Comparison of ENCODE assay signal across 8 mouse cellular contexts in genomic region chrX:8145153-8145991, GRCm38 (mm10). TPM values are rescaled to one million over a fixed set of nuclear protein-coding genes. Genes with fewer than 3 reads are reported as not detected.
DNase-seq lines count a peak whose midpoint lies in the region; ATAC-seq and TF ChIP-seq lines count a peak whose summit lies in the region.

Rbm3 (minus strand) TSS chrX:8145880.

- H3K9me3 ChIP-seq in hindbrain, embryonic 10.5 days, result 0 out of 2 replicates have a peak, but pooled peaks cover 10% of the 10 kb centered on the region
- no peaks in the 10 kb centered on the region for H3K9me3 ChIP-seq in lung, postnatal 0 days (ENCODE audit: low read length)

- H3K4me1 ChIP-seq in hindbrain, embryonic 10.5 days (replicated peaks), result peaks cover 13% of the 10 kb centered on the region
- H3K4me1 ChIP-seq in lung, postnatal 0 days (ENCODE audit: insufficient read depth, low read depth, low read length), result no peaks in the 10 kb centered on the region

- H3K9ac ChIP-seq in lung, postnatal 0 days (replicated peaks; ENCODE audit: low read depth), result peak within 1 kb of the TSS; percentile 54

- H3K4me2 ChIP-seq in lung, postnatal 0 days (replicated peaks; ENCODE audit: low read depth, low read length), result peak within 1 kb of the TSS; percentile 50

- H3K27me3 ChIP-seq in hindbrain, embryonic 10.5 days (ENCODE audit: insufficient read depth, poor library complexity, severe bottlenecking), result no peaks in the 10 kb centered on the region
- no peaks in the 10 kb centered on the region for H3K27me3 ChIP-seq in lung, postnatal 0 days (replicated peaks; ENCODE audit: insufficient read depth, low read length)

- H3K27ac ChIP-seq in hindbrain, embryonic 10.5 days, result peak within 1 kb of the TSS; percentile 97
- peak within 1 kb of the TSS; percentile 95 for H3K27ac ChIP-seq in lung, postnatal 0 days (ENCODE audit: low read length)

- no peak for TF ChIP-seq CTCF in lung, postnatal 0 days (IDR thresholded peaks at IDR 0.05)

- peak; percentile 87 for DNase-seq in MEL-GATA-1-ER (ENCODE audit: extremely low read depth, low read depth)
- peak; percentile 75 for DNase-seq in cerebellum, adult 8-10 months
- DNase-seq in hindbrain, embryonic 10.5 days (ENCODE audit: low spot score), result peak; percentile 83
- peak; percentile 92 for DNase-seq in layer of hippocampus, adult 9-11 months
- DNase-seq in lung, postnatal 0 days (ENCODE audit: low spot score), result peak; percentile 94
- peak; percentile 66 for DNase-seq in ovary, postnatal 14 days (ENCODE audit: low spot score)
- DNase-seq in thymus, postnatal 14 days, result peak; percentile 86

- H3K4me3 ChIP-seq in hindbrain, embryonic 10.5 days, result peak within 1 kb of the TSS; percentile 66
- H3K4me3 ChIP-seq in lung, postnatal 0 days (ENCODE audit: low read depth, low read length), result peak within 1 kb of the TSS; percentile 64

- peaks cover 36% of the 10 kb centered on the region for H3K36me3 ChIP-seq in hindbrain, embryonic 10.5 days
- no peaks in the 10 kb centered on the region for H3K36me3 ChIP-seq in lung, postnatal 0 days (ENCODE audit: insufficient read depth, low read length)

- 19% methylated on average over 65 of the region's 65 CpGs for WGBS in hindbrain, embryonic 10.5 days
- WGBS in lung, postnatal 0 days, result 10% methylated on average over 41 of the region's 65 CpGs

- TF ChIP-seq EP300 in lung, postnatal 0 days (IDR thresholded peaks at IDR 0.05), result no peak

- peak; percentile 97 for ATAC-seq in frontal cortex, adult (ENCODE audit: low TSS enrichment)
- peak; percentile 97 for ATAC-seq in lung, postnatal 0 days

RNA-seq across cellular contexts. Expression of gene Rbm3, which starts in this region (rescaled TPM):
- 402 and 425 TPM in 2 replicates for polyA plus RNA-seq in hindbrain, embryonic 10.5 days (2016; fragmentation: Nextera tagmentation; extraction: Ambion mirVana)
- 373 and 463 TPM in 2 replicates for polyA plus RNA-seq in lung, postnatal 0 days (2015; fragmentation: Nextera tagmentation; extraction: Ambion mirVana)

Comparison
In these comparisons a context has a peak if more than half of its experiments do, and no peak if none do; other contexts are left out.
1. Peak in every context shown above with its lines: DNase-seq, ATAC-seq, H3K4me3 ChIP-seq and H3K27ac ChIP-seq.